Mouse (Mus musculus): ENCODE results near the gene Rnf145. TPM values are rescaled to one million over a fixed set of nuclear protein-coding genes. Genes with fewer than 3 reads are reported as not detected.

The Rnf145 gene
- polyA plus RNA-seq, 1 experiment = 193 TPM

DNA sequence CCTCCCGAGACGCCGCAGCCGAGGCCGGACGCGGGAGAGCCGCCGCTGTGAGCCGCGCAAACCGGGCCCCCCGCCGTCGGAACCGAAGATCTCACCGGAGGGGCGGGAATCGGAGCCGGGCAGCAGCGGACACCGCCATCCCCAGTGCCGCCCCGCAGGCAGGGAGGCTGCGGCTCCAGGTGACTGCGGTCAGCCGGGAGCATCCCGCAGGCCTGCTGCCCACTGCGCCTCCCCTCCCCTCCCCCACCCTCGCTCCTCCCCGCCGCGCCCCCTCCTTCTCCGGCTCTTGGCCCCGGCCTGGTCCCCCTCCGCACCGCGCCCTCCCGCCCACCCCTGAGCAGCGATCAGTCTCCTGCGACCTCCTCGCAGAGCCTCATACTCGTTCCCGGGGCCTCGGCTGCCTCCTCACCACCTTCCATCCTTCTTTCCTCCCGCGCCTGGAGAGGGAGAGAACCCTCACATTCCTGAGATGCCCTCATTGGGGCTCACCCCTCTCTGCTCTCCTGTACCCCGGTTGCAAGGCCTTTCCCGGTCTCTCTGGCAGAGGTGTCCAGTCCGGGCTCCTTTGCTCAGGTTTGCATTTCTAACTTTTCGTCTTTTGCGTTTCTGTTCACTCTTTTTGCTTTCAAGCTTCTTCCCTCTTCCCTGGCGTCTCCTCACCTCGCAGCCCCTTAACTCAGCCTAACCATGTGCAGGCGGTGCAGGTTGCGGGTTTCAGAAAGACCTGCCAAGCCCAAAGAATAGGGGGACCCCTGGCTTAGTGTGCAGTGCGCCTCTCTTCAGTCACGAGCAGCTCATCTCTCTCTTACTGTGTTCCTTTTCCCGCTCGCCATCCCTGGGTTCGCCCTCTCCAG, 559 bp downstream of the Rnf145 start:
- H3K27ac ChIP-seq (ENCODE audit: insufficient read depth, low read depth, low read length) = peak overlapping the region; percentile 86
- peaks cover 4% of the 10 kb centered on the region; the same call in 1 of the 2 replicates for H3K4me1 ChIP-seq (ENCODE audit: control insufficient read depth, insufficient read depth, low read length)
- H3K4me3 ChIP-seq (ENCODE audit: insufficient read depth, low read depth, low read length) = peak overlapping the region; percentile 84
- TF ChIP-seq POLR2A (IDR thresholded peaks at IDR 0.05; ENCODE audit: insufficient read depth, low read depth, low read length) (no peak), CTCF (IDR thresholded peaks at IDR 0.05; ENCODE audit: insufficient read depth, low read depth, low read length) (no peak)
- WGBS = 1% methylated on average over 59 of the region's 61 CpGs

DNA sequence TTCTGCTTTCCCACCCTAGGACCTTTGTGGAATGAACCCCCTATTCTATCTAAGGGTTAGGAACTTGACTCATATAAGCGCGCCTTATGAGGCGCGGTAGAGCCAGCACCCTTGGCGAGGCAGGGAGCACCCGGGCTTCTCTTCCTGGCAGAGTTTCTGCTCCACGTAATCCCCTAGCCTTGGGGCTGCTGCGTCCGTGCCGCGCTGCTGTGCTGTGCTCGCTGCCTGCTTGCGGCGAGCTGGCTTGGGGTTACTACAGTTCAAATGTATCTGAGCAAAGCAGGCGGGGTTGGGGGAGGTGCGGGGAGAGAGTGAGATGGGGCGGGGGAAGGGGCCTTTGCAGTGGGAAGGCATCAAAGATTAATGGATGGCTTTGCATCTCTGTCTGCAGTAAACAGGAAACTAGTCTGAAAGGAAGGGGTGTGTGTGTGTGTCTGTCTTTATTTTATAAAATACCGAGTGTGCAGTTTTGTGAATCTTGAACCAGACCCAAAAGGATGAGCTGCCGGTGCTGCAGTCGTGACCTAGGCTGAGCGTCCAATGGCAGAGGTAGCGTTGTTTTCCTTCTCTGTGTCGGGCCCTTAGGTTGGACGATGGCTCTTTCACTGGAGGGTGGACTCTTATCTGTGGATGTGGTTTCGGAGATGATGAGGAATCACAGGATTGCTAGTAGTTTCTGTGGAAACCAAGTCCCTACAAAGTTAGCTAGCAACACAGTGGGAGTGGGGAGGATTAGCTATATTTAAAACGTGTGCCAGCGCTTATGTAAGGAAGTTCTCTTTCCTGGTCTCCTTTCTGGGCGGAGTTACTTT, 1.4 kb downstream of the Rnf145 start:
- TF ChIP-seq POLR2A (IDR thresholded peaks at IDR 0.05; ENCODE audit: insufficient read depth, low read depth, low read length) (no peak), CTCF (IDR thresholded peaks at IDR 0.05; ENCODE audit: insufficient read depth, low read depth, low read length) (no peak)
- H3K4me3 ChIP-seq (ENCODE audit: insufficient read depth, low read depth, low read length) = peak overlapping the region; percentile 84
- WGBS = under 1% methylated on average over 28 of the region's 28 CpGs
- peaks cover 7% of the 10 kb centered on the region; the same call in 1 of the 2 replicates for H3K4me1 ChIP-seq (ENCODE audit: control insufficient read depth, insufficient read depth, low read length)
- H3K27ac ChIP-seq (ENCODE audit: insufficient read depth, low read depth, low read length) = peak overlapping the region; percentile 74

DNA sequence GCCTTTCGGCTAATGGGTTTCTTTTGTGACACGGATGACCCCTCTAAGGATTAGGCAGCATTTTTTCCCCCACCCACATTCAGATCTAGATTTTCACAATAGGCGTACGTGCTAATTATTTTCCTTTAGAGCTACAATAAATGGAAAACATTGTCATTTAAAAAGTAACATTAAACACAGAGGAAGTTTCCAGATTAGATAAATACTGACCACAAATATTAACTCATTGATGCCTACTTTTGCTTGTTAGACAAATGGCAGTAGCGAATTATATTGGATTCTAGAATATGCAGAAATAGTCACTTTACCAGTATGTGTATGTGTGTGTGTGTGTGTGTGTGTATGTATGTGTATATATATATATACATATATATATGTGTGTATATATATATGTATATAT, 3.8 kb downstream of the Rnf145 start:
- no peak overlapping the region for H3K4me3 ChIP-seq (ENCODE audit: insufficient read depth, low read depth, low read length)
- H3K27ac ChIP-seq (ENCODE audit: insufficient read depth, low read depth, low read length) = no peak overlapping the region
- TF ChIP-seq POLR2A (IDR thresholded peaks at IDR 0.05; ENCODE audit: insufficient read depth, low read depth, low read length) (no peak), CTCF (IDR thresholded peaks at IDR 0.05; ENCODE audit: insufficient read depth, low read depth, low read length) (no peak)
- peaks cover 7% of the 10 kb centered on the region; the same call in 1 of the 2 replicates for H3K4me1 ChIP-seq (ENCODE audit: control insufficient read depth, insufficient read depth, low read length)
- WGBS = 71% methylated on average over 5 of the region's 5 CpGs

DNA sequence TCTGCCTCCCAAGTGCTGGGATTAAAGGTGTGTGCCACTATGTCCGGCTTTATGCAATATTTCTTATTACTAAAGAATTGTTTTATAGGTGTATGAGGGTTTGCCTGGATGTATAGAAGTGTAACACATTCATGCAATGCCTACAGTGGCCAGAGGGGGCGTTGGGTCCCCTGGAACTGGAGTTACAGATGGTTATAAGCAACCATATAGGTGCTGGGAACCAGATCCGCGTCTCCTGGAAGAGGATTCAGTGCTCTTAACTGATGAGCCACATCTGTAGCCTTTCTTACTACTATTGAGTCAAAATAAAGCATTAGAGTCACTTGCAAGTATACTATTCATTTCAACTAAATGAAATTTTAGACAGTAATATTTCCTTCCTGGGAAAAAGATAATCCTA, 7.0 kb downstream of the Rnf145 start:
- TF ChIP-seq CTCF (IDR thresholded peaks at IDR 0.05; ENCODE audit: insufficient read depth, low read depth, low read length) (no peak), POLR2A (IDR thresholded peaks at IDR 0.05; ENCODE audit: insufficient read depth, low read depth, low read length) (no peak)
- Histone ChIP-seq H3K4me1 (ENCODE audit: control insufficient read depth, insufficient read depth, low read length) (peaks cover 20% of the 10 kb centered on the region), H3K27ac (ENCODE audit: insufficient read depth, low read depth, low read length) (no peak overlapping the region), H3K4me3 (ENCODE audit: insufficient read depth, low read depth, low read length) (no peak overlapping the region)
- WGBS = 79% methylated on average over 4 of the region's 4 CpGs

DNA sequence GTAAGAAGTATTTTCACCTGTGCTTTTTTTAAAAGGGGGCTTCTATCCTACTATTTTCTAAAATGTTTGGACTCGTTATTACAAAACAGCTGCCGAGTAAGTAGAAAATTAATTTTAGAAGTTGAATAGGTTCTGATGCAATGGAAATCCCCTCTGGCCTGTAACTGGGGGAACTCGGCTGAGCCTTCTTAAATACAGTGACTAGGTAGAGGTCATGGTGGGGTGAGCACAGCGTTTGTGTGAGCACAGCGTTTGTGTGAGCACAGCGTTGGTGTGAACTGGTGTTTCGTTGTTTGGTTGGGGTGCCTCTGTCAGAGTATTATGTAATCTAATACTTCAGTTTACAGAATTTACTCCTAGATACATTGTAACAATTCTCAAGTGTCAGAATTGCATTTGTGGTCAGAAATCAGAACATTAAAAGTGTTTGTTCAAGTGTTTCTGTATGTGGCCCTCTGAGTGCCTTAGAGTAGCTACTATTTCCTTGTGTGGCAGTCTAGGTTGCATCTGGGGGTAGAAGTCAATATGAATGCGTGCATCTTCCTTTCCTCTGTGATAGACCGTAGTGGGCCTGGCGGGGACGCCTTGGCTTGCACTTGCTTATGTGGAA, 8.0 kb downstream of the Rnf145 start:
- TF ChIP-seq CTCF (IDR thresholded peaks at IDR 0.05; ENCODE audit: insufficient read depth, low read depth, low read length) = no peak
- no peak for TF ChIP-seq POLR2A (IDR thresholded peaks at IDR 0.05; ENCODE audit: insufficient read depth, low read depth, low read length)
- Histone ChIP-seq H3K4me1 (ENCODE audit: control insufficient read depth, insufficient read depth, low read length) (peaks cover 18% of the 10 kb centered on the region), H3K27ac (ENCODE audit: insufficient read depth, low read depth, low read length) (no peak overlapping the region), H3K4me3 (ENCODE audit: insufficient read depth, low read depth, low read length) (no peak overlapping the region)
- WGBS = 94% methylated on average over 11 of the region's 11 CpGs

DNA sequence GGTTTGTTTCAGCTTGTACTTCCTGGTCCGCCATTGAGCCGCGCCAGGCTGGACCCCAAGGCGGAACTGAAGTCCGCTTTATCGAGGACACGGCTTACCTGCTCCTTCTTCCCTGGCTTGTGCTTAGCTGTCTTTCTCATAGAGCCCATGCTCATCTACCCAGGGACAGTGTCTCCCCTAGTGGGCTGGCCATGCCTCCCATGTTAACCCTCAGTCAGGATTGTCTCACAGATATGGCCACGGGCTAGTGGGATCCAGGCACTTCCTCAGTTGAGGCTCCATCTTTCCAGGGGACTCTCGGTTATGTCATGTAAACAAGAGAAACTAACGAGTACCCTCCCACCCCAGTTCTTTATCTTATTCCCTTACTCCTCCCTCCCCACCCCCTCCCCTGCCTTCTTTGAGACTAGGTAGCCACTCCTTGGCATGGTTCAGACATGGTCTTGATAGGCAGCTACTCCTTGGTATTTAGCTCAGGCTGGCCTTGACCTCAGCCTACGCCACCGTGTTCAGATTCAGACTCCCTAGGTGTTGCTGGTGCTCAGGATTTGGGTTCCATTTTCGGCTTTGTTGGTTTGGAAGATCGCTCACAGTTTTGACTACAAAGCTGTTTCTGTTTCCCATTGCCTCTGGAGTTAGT, 9.9 kb downstream of the Rnf145 start:
- H3K27ac ChIP-seq (ENCODE audit: insufficient read depth, low read depth, low read length) = no peak overlapping the region
- 88% methylated on average over 14 of the region's 14 CpGs for WGBS
- H3K4me3 ChIP-seq (ENCODE audit: insufficient read depth, low read depth, low read length) = no peak overlapping the region
- peaks cover 19% of the 10 kb centered on the region for H3K4me1 ChIP-seq (ENCODE audit: control insufficient read depth, insufficient read depth, low read length)
- TF ChIP-seq CTCF (IDR thresholded peaks at IDR 0.05; ENCODE audit: insufficient read depth, low read depth, low read length) (no peak), POLR2A (IDR thresholded peaks at IDR 0.05; ENCODE audit: insufficient read depth, low read depth, low read length) (no peak)

DNA sequence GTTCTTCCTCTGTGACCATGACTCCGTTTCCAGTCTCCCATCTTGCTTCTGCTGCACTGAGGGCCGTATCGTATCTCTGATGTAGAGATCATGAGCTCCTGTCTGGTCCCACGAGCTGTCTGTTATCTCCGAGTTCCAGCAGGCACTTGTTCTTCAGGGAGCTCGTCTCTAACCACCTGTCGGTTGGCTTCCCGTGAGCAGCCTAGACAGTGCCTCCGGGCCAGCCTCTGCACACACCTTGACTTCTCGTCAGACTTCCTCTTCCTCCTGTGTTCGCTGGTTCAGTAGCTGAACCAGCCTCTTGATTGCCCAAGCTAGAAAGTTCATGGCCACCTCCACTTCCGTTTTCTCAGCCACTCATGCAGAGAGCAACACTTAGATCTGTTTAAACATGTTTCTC, 10.4 kb downstream of the Rnf145 start:
- WGBS = 93% methylated on average over 12 of the region's 12 CpGs
- TF ChIP-seq CTCF (IDR thresholded peaks at IDR 0.05; ENCODE audit: insufficient read depth, low read depth, low read length) = no peak
- no peak for TF ChIP-seq POLR2A (IDR thresholded peaks at IDR 0.05; ENCODE audit: insufficient read depth, low read depth, low read length)
- H3K4me1 ChIP-seq (ENCODE audit: control insufficient read depth, insufficient read depth, low read length) = peaks cover 19% of the 10 kb centered on the region
- no peak overlapping the region for H3K4me3 ChIP-seq (ENCODE audit: insufficient read depth, low read depth, low read length)
- H3K27ac ChIP-seq (ENCODE audit: insufficient read depth, low read depth, low read length) = no peak overlapping the region

DNA sequence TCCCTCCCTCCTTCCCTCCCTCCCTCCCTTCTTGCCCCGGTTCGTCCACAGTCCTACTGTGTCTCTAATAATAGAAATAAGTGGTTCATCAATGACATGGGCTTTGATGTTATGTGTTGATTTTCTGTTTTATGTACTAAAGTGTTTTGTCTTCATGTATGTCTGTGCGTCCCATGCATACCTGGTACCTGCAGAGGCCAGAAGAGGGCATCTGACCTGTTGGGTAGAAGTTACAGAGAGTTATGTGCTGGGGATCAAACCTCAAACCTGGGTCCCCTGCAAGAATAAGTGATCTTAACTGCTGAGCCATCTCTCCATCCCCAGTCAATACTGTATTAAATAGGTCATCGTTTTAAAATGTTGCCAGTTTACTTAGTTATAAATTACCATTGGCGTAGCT, 11.0 kb downstream of the Rnf145 start:
- 75% methylated on average over 5 of the region's 5 CpGs for WGBS
- TF ChIP-seq POLR2A (IDR thresholded peaks at IDR 0.05; ENCODE audit: insufficient read depth, low read depth, low read length) (no peak), CTCF (IDR thresholded peaks at IDR 0.05; ENCODE audit: insufficient read depth, low read depth, low read length) (no peak)
- no peak overlapping the region for H3K4me3 ChIP-seq (ENCODE audit: insufficient read depth, low read depth, low read length)
- peaks cover 19% of the 10 kb centered on the region for H3K4me1 ChIP-seq (ENCODE audit: control insufficient read depth, insufficient read depth, low read length)
- no peak overlapping the region for H3K27ac ChIP-seq (ENCODE audit: insufficient read depth, low read depth, low read length)

Measured in olfactory bulb, adult 2 months (tissue).